Mouse (Mus musculus): ENCODE measurements at regions not wholly inside any gene's neighbourhood (a gene's known extent, or its start where the extent isn't known, plus 50 kb on each side); places are given as distances from the start of the nearest gene placed in this dataset.

- DNase-seq = peak; percentile 47 to 61
Measured at GRCm38 (mm10) chr5:111506821-111507220, 89.7 kb downstream of the Mn1 start.

GRCm38 (mm10) chr5:111507332-111507731, 90.2 kb downstream of the Mn1 start:
- DNase-seq = no peak

DNA sequence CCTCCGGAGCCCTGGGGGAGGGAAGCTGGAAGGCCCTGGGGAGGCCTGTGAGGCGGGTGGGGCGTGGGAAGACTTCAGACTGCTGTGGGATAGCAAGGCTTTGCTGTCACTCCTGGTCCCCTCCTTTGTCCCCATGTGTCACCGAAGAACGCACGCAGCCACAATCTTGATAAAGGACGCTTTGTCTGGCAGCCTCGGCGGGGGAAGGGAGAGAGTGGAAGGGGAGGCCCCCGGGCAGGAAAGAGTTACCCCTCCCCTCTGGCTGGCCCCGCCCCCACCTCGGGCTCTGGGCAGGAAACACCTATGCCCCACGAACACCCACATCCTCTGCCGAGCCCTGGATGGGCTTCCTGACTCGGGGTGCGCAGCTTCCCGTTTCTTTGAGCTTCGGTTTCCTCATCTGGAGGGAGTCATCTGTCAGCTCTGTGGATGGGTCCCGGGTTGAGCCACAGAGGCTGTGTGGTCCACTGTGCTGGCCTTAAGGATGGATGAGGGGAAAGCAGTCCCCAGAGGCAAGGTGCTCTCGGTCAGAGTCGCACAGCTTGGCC, 91.9 kb downstream of the Mn1 start:
- peak; percentile 57 to 81 for DNase-seq

- DNase-seq = peak; percentile 10 to 55
Measured at GRCm38 (mm10) chr5:111509575-111510057, 92.5 kb downstream of the Mn1 start.

GRCm38 (mm10) chr5:111510183-111510878, 93.2 kb downstream of the Mn1 start:
- DNase-seq = no peak

DNA sequence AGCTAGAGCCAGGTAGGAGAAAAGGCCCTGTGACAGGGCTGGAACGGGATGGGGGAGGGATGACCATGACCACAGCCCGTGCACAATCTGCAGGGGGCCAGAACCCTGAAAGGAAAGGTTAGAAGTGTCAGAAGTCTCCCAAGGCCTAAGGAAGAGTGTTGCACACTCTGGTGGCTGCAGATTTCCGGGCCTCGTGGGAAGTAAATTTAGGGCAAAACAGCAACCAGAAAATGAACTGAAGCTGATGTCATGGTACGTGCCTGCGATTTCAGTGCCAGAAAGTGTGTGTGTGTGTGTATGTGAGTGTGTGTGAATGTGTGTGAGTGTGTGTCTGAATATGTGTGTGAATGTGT, 93.7 kb downstream of the Mn1 start:
- no peak for DNase-seq

GRCm38 (mm10) chr5:111511982-111512381, 94.8 kb downstream of the Mn1 start:
- DNase-seq = no peak

DNA sequence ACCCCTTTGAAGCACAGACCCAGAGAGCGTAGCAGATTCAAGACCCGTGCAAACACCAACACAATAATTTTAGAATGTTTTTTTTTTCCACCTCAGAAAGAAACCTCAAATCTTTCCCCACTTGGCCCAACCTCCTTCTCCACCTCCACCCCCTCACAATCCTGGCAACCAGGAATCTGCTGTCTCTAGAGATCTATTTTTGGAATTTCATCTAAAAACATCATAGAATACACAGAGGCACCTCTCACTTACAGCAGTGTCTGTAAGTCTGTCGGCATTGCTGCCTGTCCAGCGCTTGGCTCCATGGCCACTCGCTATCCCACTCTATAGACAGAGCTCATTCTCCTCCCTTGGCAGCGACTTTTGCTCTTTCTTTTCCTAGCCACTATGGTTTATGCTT, 96.8 kb downstream of the Mn1 start:
- DNase-seq = no peak

GRCm38 (mm10) chr5:111519059-111519458, 101.9 kb downstream of the Mn1 start:
- no peak for DNase-seq

- peak in 1 of 2 experiments; percentile 29 for DNase-seq
Measured at GRCm38 (mm10) chr5:111519500-111520041, 102.4 kb downstream of the Mn1 start.

DNA sequence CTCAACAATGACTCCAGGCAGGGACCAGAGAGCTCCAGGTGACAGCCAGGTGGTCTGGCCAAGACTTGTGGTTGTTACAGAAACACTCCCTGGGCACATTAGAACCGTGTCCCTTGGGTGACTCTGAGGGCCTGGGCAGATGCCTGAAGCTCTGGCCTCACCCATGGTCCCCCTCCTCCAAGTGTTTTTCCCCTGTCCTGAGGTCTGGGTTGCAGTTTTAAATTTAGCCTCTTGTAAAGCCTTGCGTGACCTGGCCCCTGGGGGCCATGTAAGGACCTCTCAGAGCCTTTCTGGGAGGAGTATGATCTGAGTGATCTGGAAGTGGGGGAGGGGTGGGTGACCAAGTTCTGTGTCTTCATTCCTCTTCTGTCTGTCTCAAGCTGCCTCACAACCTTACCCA, 104.7 kb downstream of the Mn1 start:
- DNase-seq = no peak

DNA sequence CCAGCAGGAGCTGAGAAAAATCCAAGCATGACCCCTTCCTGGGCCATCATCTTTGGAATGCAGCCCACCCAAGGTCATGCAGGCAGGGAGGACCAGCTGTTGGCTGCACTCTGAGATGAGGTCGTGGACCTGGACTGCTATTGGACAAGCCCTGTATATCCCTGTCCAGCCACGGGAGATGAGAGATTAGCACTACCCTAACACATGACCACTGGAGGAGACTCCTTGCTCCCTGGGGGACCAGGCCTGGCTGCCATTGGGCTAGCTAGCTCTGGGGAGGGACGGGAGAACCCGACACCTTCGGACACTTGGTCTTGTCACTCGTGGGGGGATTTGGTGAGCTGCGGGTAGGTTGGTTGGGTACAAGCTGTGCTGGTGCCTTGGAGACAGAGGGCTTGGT, 105.4 kb downstream of the Mn1 start:
- DNase-seq = no peak

- DNase-seq = no peak
Measured at GRCm38 (mm10) chr5:111527741-111528140, 110.6 kb downstream of the Mn1 start.

DNA sequence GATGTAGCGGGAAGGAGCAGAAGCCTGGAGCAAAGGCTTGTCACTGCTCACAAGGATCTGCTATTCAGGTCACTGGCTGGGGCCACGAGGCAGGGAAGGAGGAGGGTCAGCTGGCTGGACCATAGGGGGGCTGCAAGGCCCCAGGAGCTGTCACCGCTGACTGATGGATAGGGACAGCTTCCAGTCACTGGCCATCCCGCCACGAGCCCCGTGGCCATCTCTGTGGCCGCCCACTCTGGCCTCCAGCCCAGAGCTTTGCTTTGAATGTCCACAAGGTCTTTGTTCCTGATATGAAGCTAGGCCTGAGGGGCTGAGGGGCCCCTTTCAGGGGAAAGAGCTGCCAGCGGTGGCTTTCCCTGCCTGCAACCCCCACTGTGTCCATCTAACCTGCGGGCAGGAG, 111.9 kb downstream of the Mn1 start:
- DNase-seq = no peak

- peak; percentile 11 to 45 for DNase-seq
Measured at GRCm38 (mm10) chr5:111530628-111531524, 113.7 kb downstream of the Mn1 start.

DNA sequence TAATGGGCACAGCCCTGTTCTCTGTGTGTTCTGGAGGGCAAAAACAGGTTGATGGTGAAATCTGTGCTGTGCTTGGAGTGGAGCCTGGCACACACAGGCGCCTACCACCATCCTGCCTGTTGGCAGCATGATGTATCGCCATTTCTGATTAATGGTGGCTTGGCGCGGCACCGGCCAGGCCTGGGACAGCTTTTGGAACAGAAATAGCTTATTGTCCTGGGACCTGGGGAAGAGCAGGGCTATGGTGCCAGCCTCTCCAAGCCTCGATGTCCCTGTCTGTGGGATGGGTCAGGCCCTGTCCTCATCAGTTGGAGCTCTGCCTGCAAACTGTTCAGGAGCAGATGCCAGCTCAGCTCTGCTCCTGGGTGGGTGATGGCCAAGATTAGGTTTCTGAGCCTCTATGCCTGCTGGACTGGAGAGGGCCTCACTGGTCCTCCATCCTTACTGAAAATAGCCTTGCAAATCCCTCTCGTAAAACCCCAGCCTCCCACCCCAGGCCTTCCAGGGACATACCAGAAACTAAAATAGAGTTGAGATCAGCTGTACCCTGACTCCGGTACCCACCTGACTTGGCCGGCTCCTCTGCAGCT, 115.4 kb downstream of the Mn1 start:
- DNase-seq = no peak

DNA sequence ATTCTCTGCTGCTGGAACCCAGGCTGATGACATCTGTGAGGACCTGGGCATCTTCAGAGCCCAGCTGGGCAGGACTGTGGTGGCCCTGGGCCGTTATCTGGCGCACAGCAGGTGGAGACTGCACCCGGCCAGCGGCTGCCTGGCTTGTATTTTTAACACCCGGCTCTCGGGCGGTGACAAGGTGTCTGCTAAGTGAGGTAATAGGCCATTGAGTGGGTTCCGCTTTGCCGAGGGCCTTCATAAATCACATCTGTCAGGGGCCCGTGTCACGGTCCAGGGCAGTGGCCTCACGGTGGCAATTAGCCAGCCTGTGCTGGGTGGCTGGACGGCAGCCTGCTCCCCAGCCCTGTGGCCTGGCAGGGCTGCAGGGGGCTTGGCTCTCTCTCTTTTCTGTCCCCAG, 118.8 kb downstream of the Mn1 start:
- DNase-seq = peak; percentile 72 to 83

GRCm38 (mm10) chr5:111538560-111539450, 121.6 kb downstream of the Mn1 start:
- no peak for DNase-seq

DNA sequence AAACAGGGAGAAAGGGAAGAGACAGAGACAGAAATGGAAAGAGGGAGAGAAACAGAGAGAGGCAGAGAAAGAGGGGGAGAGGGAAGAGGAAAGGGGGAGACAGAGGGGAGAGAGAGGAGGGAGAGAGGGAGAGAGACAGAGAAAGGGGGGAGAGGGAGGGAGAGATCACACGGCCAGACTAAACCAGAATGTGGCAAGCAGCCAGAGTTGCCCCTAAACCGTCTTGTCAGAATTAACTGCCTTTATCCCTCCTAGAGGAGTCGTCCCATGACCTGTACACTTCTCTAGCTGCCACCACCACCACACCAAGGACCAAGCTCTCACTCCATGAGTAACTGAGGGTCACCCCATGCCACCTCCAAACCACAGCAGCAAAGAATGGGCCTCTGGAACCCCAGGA, 123.3 kb downstream of the Mn1 start:
- DNase-seq = no peak

- no peak for DNase-seq
Measured at GRCm38 (mm10) chr5:111542077-111542476, 124.9 kb downstream of the Mn1 start.

- DNase-seq = peak in 1 of 2 experiments; percentile 12
Measured at GRCm38 (mm10) chr5:111543721-111544495, 126.7 kb downstream of the Mn1 start.

All from kidney, postnatal 25 days (tissue).